Mouse (Mus musculus) cerebellum, adult 2 months (tissue): ENCODE measurements around the gene Dad1.

Source experiments
- CTCF ChIP-seq: fragments of 200-500 bp; IDR thresholded peaks from 2 replicates; pipeline ENCODE4 v1.5.1; 2011; ENCODE audit warnings: low read depth, mild to moderate bottlenecking, control low read depth, low read length, moderate library complexity, borderline replicate concordance; ENCODE audit not compliant: insufficient read depth
- POLR2A ChIP-seq: fragments of 200-500 bp; IDR thresholded peaks from 2 replicates; pipeline ENCODE4 v1.6.1; 2011; ENCODE audit warnings: low read length, control low read depth, borderline replicate concordance; ENCODE audit not compliant: insufficient read depth

DNA sequence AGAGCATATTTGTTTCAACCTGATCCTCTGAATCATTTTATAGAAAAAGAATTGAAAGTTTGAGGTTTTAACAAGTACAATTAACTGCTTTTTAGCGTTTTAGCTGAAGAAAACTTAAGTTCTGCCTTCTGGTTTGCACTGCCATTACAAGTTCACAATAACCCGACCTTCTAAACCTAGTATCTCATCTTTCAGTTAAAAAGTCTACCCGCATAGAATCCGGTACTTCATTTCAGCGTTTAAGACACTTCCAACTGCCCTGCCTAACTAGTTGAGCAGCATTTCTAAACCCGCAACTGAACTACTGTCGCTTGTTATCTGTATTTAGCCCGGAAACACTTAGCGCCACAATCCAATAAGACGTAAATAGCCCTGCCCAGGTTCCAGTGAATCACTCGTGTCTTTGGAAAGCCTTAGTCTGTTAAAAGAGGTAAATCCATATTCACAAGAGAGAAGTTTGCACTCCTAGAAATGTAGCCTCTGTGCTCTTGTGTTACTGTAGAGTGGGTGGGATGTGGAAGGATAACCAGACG is 832 bp upstream of the Dad1 start:
- TF ChIP-seq CTCF (no peak), POLR2A (no peak)
